Mouse (Mus musculus): ENCODE measurements around the gene Scgb2b20. TPM values are rescaled to one million over a fixed set of nuclear protein-coding genes. Genes with fewer than 3 reads are reported as not detected.
"Not testable (repeated sequence)": the region's sequence is repeated elsewhere in the genome, so short reads cannot be mapped to it uniquely, and the experiment has no call there.

Scgb2b20 gene
- polyA plus RNA-seq (2015; fragmentation: Nextera tagmentation; extraction: Ambion mirVana), result not detected in 2 replicates

- H3K4me3 ChIP-seq (replicated peaks; ENCODE audit: low read depth, low read length); H3K9ac ChIP-seq (ENCODE audit: low read depth, low read length); ATAC-seq (replicated peaks; ENCODE audit: low FRiP score, low read depth); H3K4me2 ChIP-seq (ENCODE audit: low read length); DNase-seq (ENCODE audit: low spot score); H3K27ac ChIP-seq; H3K9me3 ChIP-seq (replicated peaks; ENCODE audit: low read length); H3K36me3 ChIP-seq (ENCODE audit: insufficient read depth, low read length); H3K4me1 ChIP-seq (replicated peaks; ENCODE audit: insufficient read depth, low read length); H3K27me3 ChIP-seq (ENCODE audit: insufficient read depth, low read length): not testable (repeated sequence)
- WGBS, result 75% methylated on average over 2 of the region's 2 CpGs
These were observed at the start of gene Scgb2b20 for GRCm38 (mm10) chr7:33366222-33366621. Scgb2b20 (minus strand) TSS chr7:33366322.

- H3K27me3 ChIP-seq (ENCODE audit: insufficient read depth, low read length); DNase-seq (ENCODE audit: low spot score); ATAC-seq (replicated peaks; ENCODE audit: low FRiP score, low read depth); H3K9ac ChIP-seq (ENCODE audit: low read depth, low read length); H3K9me3 ChIP-seq (replicated peaks; ENCODE audit: low read length); H3K36me3 ChIP-seq (ENCODE audit: insufficient read depth, low read length); H3K4me1 ChIP-seq (replicated peaks; ENCODE audit: insufficient read depth, low read length); H3K4me2 ChIP-seq (ENCODE audit: low read length); H3K27ac ChIP-seq; H3K4me3 ChIP-seq (replicated peaks; ENCODE audit: low read depth, low read length): not testable (repeated sequence)
- 60% methylated on average over 1 of the region's 1 CpGs for WGBS
These were observed 43.6 kb upstream of the Scgb2b20 start for GRCm38 (mm10) chr7:33409681-33410080.

DNA sequence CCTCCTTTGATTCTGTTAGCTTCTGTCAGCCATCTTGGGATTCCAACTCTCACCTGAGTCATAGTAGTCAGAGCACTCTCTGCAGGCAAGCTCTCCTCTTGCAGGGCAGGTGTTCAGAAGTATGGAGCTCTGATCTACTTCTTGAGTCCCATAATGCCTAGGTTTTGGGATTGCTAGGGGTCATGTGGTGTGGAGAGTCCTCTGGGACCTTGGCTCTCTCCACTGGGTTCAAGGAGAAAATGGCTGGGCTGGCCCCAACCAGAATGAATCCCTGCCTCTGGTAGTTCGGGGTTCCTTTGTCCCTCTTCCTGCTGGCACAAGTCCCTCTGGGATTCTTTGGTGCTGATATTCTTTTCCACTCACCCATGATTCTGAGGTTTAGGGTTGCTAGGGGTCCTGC, 35.5 kb upstream of the Scgb2b20 start:
- 62% methylated on average over 1 of the region's 1 CpGs for WGBS
- Histone ChIP-seq H3K27me3 (ENCODE audit: insufficient read depth, low read length) (no peaks in the 10 kb centered on the region), H3K9ac (ENCODE audit: low read depth, low read length) (no peak overlapping the region), H3K4me3 (replicated peaks; ENCODE audit: low read depth, low read length) (no peak overlapping the region), H3K36me3 (ENCODE audit: insufficient read depth, low read length) (no peaks in the 10 kb centered on the region), H3K4me2 (ENCODE audit: low read length) (no peak overlapping the region), H3K4me1 (replicated peaks; ENCODE audit: insufficient read depth, low read length) (no peaks in the 10 kb centered on the region), H3K9me3 (replicated peaks; ENCODE audit: low read length) (no peaks in the 10 kb centered on the region; the same call in 1 of the 2 replicates), H3K27ac (no peak overlapping the region)
- no peak for ATAC-seq (replicated peaks; ENCODE audit: low FRiP score, low read depth)
- no peak for DNase-seq (ENCODE audit: low spot score)
- no peak for TF ChIP-seq CTCF (IDR thresholded peaks at IDR 0.05; ENCODE audit: low read depth)

GRCm38 (mm10) chr7:33399749-33400148, 33.6 kb upstream of the Scgb2b20 start:
- not testable (repeated sequence) for H3K9me3 ChIP-seq (replicated peaks; ENCODE audit: low read length); H3K27ac ChIP-seq; ATAC-seq (replicated peaks; ENCODE audit: low FRiP score, low read depth); DNase-seq (ENCODE audit: low spot score); H3K4me2 ChIP-seq (ENCODE audit: low read length); H3K36me3 ChIP-seq (ENCODE audit: insufficient read depth, low read length); H3K4me3 ChIP-seq (replicated peaks; ENCODE audit: low read depth, low read length); H3K4me1 ChIP-seq (replicated peaks; ENCODE audit: insufficient read depth, low read length); H3K9ac ChIP-seq (ENCODE audit: low read depth, low read length); H3K27me3 ChIP-seq (ENCODE audit: insufficient read depth, low read length)

DNA sequence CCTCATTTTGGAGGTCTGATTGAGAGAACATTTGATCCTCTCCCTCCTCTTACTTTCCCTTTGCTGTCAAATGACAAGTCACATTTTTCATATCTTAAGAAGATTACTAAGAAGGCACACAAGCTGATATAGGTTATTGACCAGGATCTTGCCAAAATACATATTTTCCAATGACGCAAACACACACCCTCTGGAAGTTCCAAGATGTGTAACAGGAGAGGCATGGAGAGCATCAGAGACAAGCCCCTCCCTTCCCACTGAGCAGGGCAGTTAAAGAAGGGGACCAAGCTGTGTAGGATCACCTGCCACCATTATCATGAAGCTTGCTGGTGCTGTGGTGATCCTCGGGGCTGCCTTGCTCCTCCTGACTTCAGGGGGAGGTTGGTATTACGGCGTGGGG, 6.8 kb upstream of the Scgb2b20 start, which contains the start of gene Scgb1b20:
TSS of gene Scgb1b20 (plus strand) at position 301 of the 400 bp plus-strand sequence.
- H3K36me3 ChIP-seq (ENCODE audit: insufficient read depth, low read length); H3K27ac ChIP-seq; H3K9ac ChIP-seq (ENCODE audit: low read depth, low read length); ATAC-seq (replicated peaks; ENCODE audit: low FRiP score, low read depth); H3K27me3 ChIP-seq (ENCODE audit: insufficient read depth, low read length); H3K4me2 ChIP-seq (ENCODE audit: low read length); H3K4me3 ChIP-seq (replicated peaks; ENCODE audit: low read depth, low read length); H3K9me3 ChIP-seq (replicated peaks; ENCODE audit: low read length); H3K4me1 ChIP-seq (replicated peaks; ENCODE audit: insufficient read depth, low read length); DNase-seq (ENCODE audit: low spot score): not testable (repeated sequence)
- WGBS, result 84% methylated on average over 4 of the region's 4 CpGs

Other genes with a start within 250 kb of the Scgb2b20 start
- not detected in 2 replicates for gene Scgb2b18, start 192.5 kb downstream of the Scgb2b20 start, polyA plus RNA-seq (2015; fragmentation: Nextera tagmentation; extraction: Ambion mirVana)
- not detected in 2 replicates for gene Scgb1b18, start 180.8 kb downstream of the Scgb2b20 start, polyA plus RNA-seq (2015; fragmentation: Nextera tagmentation; extraction: Ambion mirVana)
- gene Scgb2b19, start 86.0 kb downstream of the Scgb2b20 start, polyA plus RNA-seq (2015; fragmentation: Nextera tagmentation; extraction: Ambion mirVana), result not detected in 2 replicates
- not detected in 2 replicates for gene Scgb1b19, start 79.0 kb downstream of the Scgb2b20 start, polyA plus RNA-seq (2015; fragmentation: Nextera tagmentation; extraction: Ambion mirVana)
- not detected in 2 replicates for gene Scgb1b20, start 6.9 kb upstream of the Scgb2b20 start, polyA plus RNA-seq (2015; fragmentation: Nextera tagmentation; extraction: Ambion mirVana)
- gene Scgb2b21, start 154.1 kb upstream of the Scgb2b20 start, polyA plus RNA-seq (2015; fragmentation: Nextera tagmentation; extraction: Ambion mirVana), result not detected in 2 replicates